Mouse (Mus musculus): Measurements from ENCODE around the gene Ctnnbip1.

- TF ChIP-seq MYOG (IDR thresholded peaks at IDR 0.05; ENCODE audit: control insufficient read depth in 1 of 3, insufficient read depth in 1 of 3, insufficient read length in 2 of 3, low read depth in 2 of 3) (no peak), POLR2A (IDR thresholded peaks at IDR 0.05; ENCODE audit: insufficient read length, low read depth) (no peak), CEBPB (IDR thresholded peaks at IDR 0.05; ENCODE audit: insufficient read depth, poor library complexity, severe bottlenecking) (no peak), USF1 (IDR thresholded peaks at IDR 0.05; ENCODE audit: low read depth) (no peak)
These were observed 43.4 kb downstream of the Ctnnbip1 start for GRCm38 (mm10) chr4:149561392-149561791.
